Mouse (Mus musculus): ENCODE data around the gene Slc35b2. TPM values are rescaled to one million over a fixed set of nuclear protein-coding genes. Genes with fewer than 3 reads are reported as not detected.
A peak's percentile ranks its signal among the peaks of the same experiment; 100 is the strongest.

Slc35b2 gene
- polyA plus RNA-seq, 1 experiment from 2014 or later, result 139 TPM

DNA sequence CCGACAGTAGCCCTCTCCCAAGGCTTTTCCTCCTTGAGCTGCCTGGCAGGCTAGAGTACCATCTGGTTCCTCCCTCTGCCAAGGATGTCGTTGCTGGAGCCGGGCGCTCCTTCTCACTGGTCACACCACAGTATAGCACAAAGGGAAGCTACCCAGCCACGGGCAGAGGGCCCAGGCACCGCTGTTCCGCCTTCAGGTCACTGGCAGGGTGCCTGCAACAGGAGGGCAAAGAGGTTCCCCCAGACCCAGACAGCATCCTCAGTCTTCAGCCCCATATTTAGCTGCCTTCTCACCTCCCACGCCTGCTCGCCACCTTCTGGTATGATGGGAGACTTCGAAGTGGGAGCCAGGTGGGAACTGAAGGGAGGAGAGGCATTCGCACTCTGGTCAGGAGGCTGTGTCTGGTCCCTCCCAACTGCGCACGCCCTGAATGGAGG is 33.3 kb upstream of the Slc35b2 start:
- 47% methylated on average over 13 of the region's 13 CpGs for WGBS
- Histone ChIP-seq H3K4me1 (0 out of 2 replicates have a peak, but pooled peaks cover 2% of the 10 kb centered on the region), H3K4me2 (no peak overlapping the region), H3K9ac (no peak overlapping the region), H3K36me3 (no peaks in the 10 kb centered on the region), H3K4me3 (no peak overlapping the region), H3K27me3 (peaks cover 77% of the 10 kb centered on the region), H3K27ac (no peak overlapping the region), H3K9me3 (no peaks in the 10 kb centered on the region)
- ATAC-seq (ENCODE audit: insufficient number of reproducible peaks, low FRiP score, low TSS enrichment, low read depth), result no peak

DNA sequence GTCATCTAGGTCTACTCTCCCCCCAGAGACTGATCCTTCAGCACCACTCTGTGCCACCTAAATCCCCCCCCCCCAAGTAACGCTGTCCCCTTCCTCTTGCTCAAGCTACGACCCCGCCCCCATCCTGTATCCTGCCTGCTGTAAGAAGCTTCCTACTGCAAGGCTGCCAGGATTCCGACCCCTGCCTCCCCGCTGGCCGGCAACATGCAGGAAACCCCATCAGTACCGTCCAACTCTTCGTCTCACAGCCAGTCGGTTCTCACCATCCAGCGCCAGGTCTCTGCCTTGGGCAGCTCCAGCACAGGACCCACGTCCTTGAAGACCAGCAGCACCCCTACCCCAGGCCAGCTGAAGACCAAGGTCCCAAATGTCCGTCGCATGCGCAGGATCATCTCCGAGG is 30.8 kb upstream of the Slc35b2 start:
- Histone ChIP-seq H3K9me3 (no peaks in the 10 kb centered on the region), H3K27me3 (peaks cover 85% of the 10 kb centered on the region), H3K36me3 (no peaks in the 10 kb centered on the region), H3K27ac (no peak overlapping the region), H3K9ac (no peak overlapping the region), H3K4me3 (no peak overlapping the region), H3K4me1 (no peaks in the 10 kb centered on the region), H3K4me2 (no peak overlapping the region)
- WGBS, result 52% methylated on average over 15 of the region's 15 CpGs
- no peak for ATAC-seq (ENCODE audit: insufficient number of reproducible peaks, low FRiP score, low TSS enrichment, low read depth)

DNA sequence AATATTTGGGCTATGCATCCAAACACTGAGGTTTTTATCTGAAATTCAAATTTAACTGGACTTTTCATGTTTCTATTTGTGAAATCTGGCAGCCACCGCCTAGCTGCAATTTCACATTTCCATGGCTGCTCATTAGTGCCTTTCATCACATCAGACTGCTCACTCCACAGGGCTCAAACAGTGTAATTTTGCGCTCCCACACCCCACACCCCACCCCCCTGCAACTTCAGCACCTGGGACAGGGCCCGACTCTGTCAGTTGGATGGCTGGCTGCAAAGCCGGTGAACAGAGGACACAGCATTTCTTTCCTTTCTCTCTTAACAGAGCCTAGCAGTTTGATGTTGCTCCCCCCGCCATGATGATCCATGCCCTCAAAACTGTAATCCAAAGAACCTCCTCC is 27.4 kb upstream of the Slc35b2 start:
- no peak overlapping the region for H3K4me3 ChIP-seq
- H3K36me3 ChIP-seq, result no peaks in the 10 kb centered on the region
- WGBS, result 9% methylated on average over 5 of the region's 5 CpGs
- H3K4me1 ChIP-seq, result no peaks in the 10 kb centered on the region
- H3K4me2 ChIP-seq, result no peak overlapping the region
- peaks cover 88% of the 10 kb centered on the region for H3K27me3 ChIP-seq
- H3K9ac ChIP-seq, result no peak overlapping the region
- no peak overlapping the region for H3K27ac ChIP-seq
- H3K9me3 ChIP-seq, result no peaks in the 10 kb centered on the region
- no peak for ATAC-seq (ENCODE audit: insufficient number of reproducible peaks, low FRiP score, low TSS enrichment, low read depth)

DNA sequence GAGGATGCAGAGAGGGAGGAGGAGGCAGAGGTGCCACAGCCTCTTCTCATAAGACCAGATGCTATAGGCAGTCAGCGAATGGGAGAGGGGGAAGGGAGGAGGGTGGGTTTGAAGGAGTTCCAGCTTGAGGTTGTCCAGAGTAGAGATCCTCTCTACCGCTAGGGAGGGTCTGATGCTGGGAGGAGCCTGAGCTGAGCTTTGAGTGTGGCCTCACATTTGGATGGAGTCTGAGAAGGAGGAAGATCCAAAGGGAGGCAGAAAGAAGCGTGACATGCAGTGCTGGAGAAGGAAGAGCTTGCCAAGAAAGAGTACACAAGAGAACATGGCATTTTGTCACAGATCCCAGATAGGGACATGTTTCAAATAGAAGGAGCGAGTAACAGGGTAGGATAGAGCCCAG is 25.3 kb upstream of the Slc35b2 start:
- peaks cover 86% of the 10 kb centered on the region for H3K27me3 ChIP-seq
- 68% methylated on average over 4 of the region's 4 CpGs for WGBS
- H3K4me1 ChIP-seq, result no peaks in the 10 kb centered on the region
- ATAC-seq (ENCODE audit: insufficient number of reproducible peaks, low FRiP score, low TSS enrichment, low read depth), result no peak
- no peaks in the 10 kb centered on the region for H3K9me3 ChIP-seq
- H3K9ac ChIP-seq, result no peak overlapping the region
- no peak overlapping the region for H3K4me2 ChIP-seq
- H3K4me3 ChIP-seq, result no peak overlapping the region
- no peak overlapping the region for H3K27ac ChIP-seq
- H3K36me3 ChIP-seq, result no peaks in the 10 kb centered on the region

DNA sequence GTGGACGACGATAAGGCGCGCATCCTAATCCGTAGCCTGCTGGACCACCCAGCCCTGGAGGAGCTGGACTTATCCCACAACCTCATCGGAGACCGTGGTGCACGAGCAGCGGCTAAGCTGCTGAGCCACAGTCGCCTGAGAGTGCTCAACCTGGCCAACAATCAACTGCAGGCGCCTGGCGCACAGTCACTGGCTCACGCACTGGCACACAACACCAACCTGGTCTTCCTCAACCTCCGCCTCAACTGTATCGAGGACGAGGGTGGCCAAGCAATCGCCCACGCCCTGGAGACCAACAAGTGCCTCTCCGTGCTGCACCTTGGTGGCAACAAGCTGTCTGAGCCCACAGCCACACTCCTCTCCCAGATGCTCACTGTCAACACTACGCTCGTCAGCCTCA is 24.0 kb upstream of the Slc35b2 start:
- no peak overlapping the region for H3K4me3 ChIP-seq
- no peaks in the 10 kb centered on the region for H3K9me3 ChIP-seq
- 80% methylated on average over 21 of the region's 21 CpGs for WGBS
- no peak overlapping the region for H3K4me2 ChIP-seq
- peaks cover 89% of the 10 kb centered on the region for H3K27me3 ChIP-seq
- H3K36me3 ChIP-seq, result 0 out of 2 replicates have a peak, but pooled peaks cover 4% of the 10 kb centered on the region
- H3K9ac ChIP-seq, result no peak overlapping the region
- no peak for ATAC-seq (ENCODE audit: insufficient number of reproducible peaks, low FRiP score, low TSS enrichment, low read depth)
- H3K27ac ChIP-seq, result no peak overlapping the region
- H3K4me1 ChIP-seq, result peaks cover 9% of the 10 kb centered on the region; the same call in 1 of the 2 replicates

DNA sequence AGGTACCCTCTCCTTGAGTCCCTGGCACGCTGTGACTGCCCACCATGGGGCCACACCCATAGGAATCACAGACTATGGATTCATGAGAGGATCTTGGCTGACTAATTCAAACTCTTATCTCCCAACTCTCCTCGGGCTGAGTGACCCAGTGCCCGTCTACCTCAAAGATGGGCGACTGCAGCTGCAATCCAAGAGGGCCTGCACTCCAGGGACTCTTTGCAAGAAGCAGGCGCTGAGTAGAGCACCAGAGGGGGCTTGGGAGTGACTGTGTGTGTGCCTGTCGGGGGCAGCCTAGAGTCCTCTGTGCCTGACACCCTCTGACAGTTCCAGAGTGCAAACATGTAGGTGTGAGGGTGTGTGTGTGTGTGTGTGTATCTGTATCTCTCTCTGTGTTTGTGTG is 21.5 kb upstream of the Slc35b2 start:
- Histone ChIP-seq H3K9me3 (no peaks in the 10 kb centered on the region), H3K4me3 (no peak overlapping the region), H3K36me3 (0 out of 2 replicates have a peak, but pooled peaks cover 12% of the 10 kb centered on the region), H3K4me2 (no peak overlapping the region), H3K27me3 (peaks cover 90% of the 10 kb centered on the region), H3K27ac (no peak overlapping the region), H3K4me1 (peaks cover 19% of the 10 kb centered on the region), H3K9ac (no peak overlapping the region)
- WGBS, result 46% methylated on average over 6 of the region's 6 CpGs
- no peak for ATAC-seq (ENCODE audit: insufficient number of reproducible peaks, low FRiP score, low TSS enrichment, low read depth)

DNA sequence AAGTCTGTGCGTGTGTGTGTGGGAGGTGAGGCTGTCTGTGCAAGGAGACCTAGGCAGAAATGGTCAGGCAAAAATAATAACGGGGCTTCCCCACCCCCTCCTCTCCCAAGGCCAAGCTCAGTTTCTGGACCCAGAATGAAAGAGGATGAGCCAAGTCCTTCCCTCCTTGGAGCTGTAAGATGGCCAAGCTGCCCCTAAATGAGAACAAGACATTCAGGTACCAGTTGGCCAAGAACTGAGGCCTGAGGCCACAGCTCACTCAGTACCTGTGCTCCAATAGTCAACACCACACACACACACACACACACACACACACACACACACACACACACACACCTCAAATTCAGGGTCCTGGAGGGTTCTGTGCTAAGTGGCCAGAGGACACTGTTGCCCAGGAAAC is 21.0 kb upstream of the Slc35b2 start:
- ATAC-seq (ENCODE audit: insufficient number of reproducible peaks, low FRiP score, low TSS enrichment, low read depth), result no peak
- H3K4me1 ChIP-seq, result peaks cover 19% of the 10 kb centered on the region
- H3K36me3 ChIP-seq, result 0 out of 2 replicates have a peak, but pooled peaks cover 12% of the 10 kb centered on the region
- 69% methylated on average over 2 of the region's 2 CpGs for WGBS
- H3K9ac ChIP-seq, result no peak overlapping the region
- H3K27ac ChIP-seq, result no peak overlapping the region
- peaks cover 94% of the 10 kb centered on the region for H3K27me3 ChIP-seq
- no peak overlapping the region for H3K4me3 ChIP-seq
- H3K9me3 ChIP-seq, result no peaks in the 10 kb centered on the region
- no peak overlapping the region for H3K4me2 ChIP-seq

DNA sequence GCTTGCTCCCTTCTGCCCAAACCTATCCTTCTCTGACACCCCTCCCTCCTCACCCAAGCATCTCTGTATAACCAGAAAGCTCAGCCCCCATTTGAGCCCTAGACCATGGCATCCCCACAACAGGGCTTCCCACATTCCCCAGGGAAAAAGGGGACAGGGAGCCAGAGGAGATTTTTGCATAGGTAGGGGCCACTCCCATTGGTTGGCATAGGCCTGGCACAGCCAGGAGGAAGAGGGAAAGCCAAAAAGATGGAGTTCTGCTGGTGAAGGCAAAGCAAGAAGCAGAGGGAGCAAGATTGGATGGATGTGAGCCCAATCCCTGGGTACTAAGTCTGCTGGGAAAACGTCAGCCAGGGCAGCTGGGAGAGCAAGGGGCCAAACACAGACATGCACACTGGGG is 20.6 kb upstream of the Slc35b2 start:
- H3K4me2 ChIP-seq, result no peak overlapping the region
- peaks cover 94% of the 10 kb centered on the region for H3K27me3 ChIP-seq
- no peak overlapping the region for H3K9ac ChIP-seq
- no peaks in the 10 kb centered on the region for H3K9me3 ChIP-seq
- ATAC-seq (ENCODE audit: insufficient number of reproducible peaks, low FRiP score, low TSS enrichment, low read depth), result no peak
- H3K36me3 ChIP-seq, result 0 out of 2 replicates have a peak, but pooled peaks cover 12% of the 10 kb centered on the region
- WGBS, result 45% methylated on average over 1 of the region's 1 CpGs
- H3K27ac ChIP-seq, result no peak overlapping the region
- peaks cover 19% of the 10 kb centered on the region for H3K4me1 ChIP-seq
- no peak overlapping the region for H3K4me3 ChIP-seq

DNA sequence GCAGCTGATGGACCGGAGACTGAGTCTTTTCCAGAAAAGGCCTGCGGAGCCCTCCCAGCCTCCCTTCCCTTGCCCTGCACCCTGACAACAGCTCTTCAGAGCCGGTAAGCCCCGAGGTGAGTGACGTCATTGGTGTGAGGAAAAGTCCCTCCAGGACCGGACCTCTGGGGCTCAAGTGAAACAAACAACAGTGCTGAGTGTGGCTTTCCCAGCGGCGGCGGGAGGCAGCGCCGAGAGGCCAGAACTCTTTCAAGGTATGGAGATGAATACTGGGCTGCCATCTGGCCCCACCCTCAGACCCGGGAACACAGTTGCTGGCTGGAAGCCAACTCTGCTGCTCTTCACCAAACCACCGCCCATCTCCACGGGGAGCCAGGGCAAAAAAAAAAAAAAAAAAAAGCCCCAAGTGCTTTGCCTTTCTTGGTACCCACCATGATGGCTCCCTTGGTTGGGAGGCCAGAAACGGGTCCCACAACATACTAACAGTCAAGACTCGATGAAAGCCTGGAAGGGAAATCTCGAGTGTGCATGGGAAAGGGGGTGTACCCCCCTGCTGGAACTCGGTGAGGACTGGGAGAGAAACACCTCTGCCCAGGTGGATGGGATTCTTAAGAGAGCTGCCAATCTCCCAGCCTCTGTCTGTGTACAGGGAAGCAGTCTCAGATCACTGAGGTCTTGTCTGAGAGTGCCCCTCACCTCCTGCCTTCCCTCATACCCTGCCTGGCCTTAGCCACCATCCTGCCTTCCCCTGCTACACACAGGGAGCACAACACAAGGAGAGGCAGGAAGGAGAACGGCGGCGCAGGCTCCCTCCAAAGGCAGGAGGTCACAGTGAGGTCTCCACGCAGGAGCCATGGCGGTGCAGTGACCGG is 19.4 kb upstream of the Slc35b2 start:
- H3K4me1 ChIP-seq, result peaks cover 26% of the 10 kb centered on the region
- no peak for ATAC-seq (ENCODE audit: insufficient number of reproducible peaks, low FRiP score, low TSS enrichment, low read depth)
- peaks cover 90% of the 10 kb centered on the region for H3K27me3 ChIP-seq
- no peak overlapping the region for H3K4me3 ChIP-seq
- 24% methylated on average over 24 of the region's 24 CpGs for WGBS
- H3K9me3 ChIP-seq, result no peaks in the 10 kb centered on the region
- H3K9ac ChIP-seq, result no peak overlapping the region
- H3K4me2 ChIP-seq, result 0 out of 2 replicates have a peak overlapping the region, but pooled peaks have one; percentile 39
- no peak overlapping the region for H3K27ac ChIP-seq
- 0 out of 2 replicates have a peak, but pooled peaks cover 12% of the 10 kb centered on the region for H3K36me3 ChIP-seq

DNA sequence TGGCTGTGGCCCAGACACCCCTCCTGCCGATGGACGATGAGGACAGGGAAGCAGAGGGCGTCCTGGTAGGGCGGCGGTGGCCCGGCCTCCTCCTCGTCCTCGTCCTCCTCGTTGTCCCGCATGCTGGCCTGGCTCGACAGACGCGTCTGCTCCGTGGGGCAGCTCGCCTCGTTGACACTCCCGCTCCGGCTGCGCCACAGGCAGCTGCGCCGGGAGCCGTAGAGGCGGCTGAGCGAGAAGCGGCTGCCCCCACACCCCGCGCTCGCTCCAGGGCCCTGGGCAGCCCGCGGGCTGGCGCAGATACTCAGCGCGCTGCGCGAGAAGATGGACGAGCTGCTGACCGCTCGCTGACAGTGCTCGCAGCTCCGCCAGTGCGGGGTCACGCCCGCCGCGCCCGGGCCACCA is 18.8 kb upstream of the Slc35b2 start:
- 25% methylated on average over 46 of the region's 46 CpGs for WGBS
- ATAC-seq (ENCODE audit: insufficient number of reproducible peaks, low FRiP score, low TSS enrichment, low read depth), result no peak
- peak overlapping the region; percentile 19 for H3K4me3 ChIP-seq
- peak overlapping the region; percentile 39 for H3K4me2 ChIP-seq
- H3K27ac ChIP-seq, result no peak overlapping the region
- peaks cover 84% of the 10 kb centered on the region for H3K27me3 ChIP-seq
- H3K36me3 ChIP-seq, result 0 out of 2 replicates have a peak, but pooled peaks cover 12% of the 10 kb centered on the region
- peaks cover 32% of the 10 kb centered on the region for H3K4me1 ChIP-seq
- H3K9me3 ChIP-seq, result no peaks in the 10 kb centered on the region
- no peak overlapping the region for H3K9ac ChIP-seq

DNA sequence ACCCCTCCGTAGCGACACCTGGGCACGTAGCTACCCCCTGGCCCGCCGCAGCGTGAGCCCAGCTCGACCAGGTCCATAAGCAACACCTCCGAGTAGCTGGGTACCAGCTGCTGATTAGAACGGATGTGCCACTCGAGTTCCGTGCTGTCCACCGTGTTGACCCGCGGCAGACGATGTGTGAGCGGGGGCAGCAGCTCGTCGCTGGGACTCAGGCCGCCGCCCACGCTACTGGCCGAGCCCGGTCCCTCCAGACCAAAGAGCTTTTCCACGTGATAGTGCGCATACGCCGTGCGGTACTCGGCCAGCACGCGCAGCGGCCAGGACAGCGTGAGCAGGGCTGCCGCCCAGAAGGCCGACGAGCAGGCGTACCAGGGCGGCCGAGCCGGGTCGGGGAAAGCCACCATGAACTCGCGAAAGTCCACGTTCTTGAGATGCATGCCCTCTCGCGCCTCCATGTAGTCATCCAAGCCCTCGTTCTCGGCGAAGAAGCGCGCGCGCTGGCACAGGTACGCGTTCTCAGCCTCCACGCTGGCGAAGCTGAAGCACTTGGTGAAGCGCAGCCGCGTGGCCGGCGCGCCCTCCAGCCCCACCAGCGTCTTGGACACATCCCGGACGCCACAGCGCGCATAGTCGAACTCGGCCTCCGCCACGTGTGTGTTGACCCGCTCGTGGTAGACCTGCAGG is 18.3 kb upstream of the Slc35b2 start:
- 21% methylated on average over 74 of the region's 74 CpGs for WGBS

DNA sequence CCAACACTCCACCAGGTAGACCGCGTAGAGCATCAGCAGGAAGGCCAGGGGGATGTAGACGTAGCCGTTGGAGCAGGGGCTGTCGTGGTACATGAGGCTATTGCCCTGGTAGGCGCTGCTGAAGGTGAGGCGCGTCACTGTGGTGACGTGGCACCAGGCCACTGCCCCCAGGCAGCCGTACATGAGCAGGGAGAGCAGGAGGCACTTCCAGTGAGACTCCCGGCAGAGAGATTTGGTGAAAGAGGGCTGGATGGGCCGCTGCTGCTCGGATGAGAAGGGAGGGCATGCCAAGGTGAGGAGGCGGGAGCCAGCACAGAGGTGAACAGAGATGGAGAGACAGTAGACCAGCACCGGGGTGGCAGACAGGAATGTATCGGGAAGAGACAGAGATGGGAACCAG is 16.7 kb upstream of the Slc35b2 start:
- no peaks in the 10 kb centered on the region for H3K9me3 ChIP-seq
- WGBS, result 69% methylated on average over 16 of the region's 16 CpGs
- H3K4me3 ChIP-seq, result no peak overlapping the region
- H3K27ac ChIP-seq, result no peak overlapping the region
- peaks cover 67% of the 10 kb centered on the region for H3K27me3 ChIP-seq
- H3K4me2 ChIP-seq, result no peak overlapping the region
- peaks cover 38% of the 10 kb centered on the region for H3K4me1 ChIP-seq
- H3K9ac ChIP-seq, result no peak overlapping the region
- 0 out of 2 replicates have a peak, but pooled peaks cover 12% of the 10 kb centered on the region for H3K36me3 ChIP-seq
- ATAC-seq (ENCODE audit: insufficient number of reproducible peaks, low FRiP score, low TSS enrichment, low read depth), result no peak

More for the DNA sequence above, 18.3 kb upstream of the Slc35b2 start:
- Histone ChIP-seq H3K4me3 (peak overlapping the region; percentile 19), H3K9ac (no peak overlapping the region), H3K27me3 (peaks cover 80% of the 10 kb centered on the region), H3K36me3 (0 out of 2 replicates have a peak, but pooled peaks cover 12% of the 10 kb centered on the region), H3K4me2 (peak overlapping the region; percentile 39), H3K9me3 (no peaks in the 10 kb centered on the region), H3K4me1 (peaks cover 36% of the 10 kb centered on the region), H3K27ac (no peak overlapping the region)
- no peak for ATAC-seq (ENCODE audit: insufficient number of reproducible peaks, low FRiP score, low TSS enrichment, low read depth)

All from limb, embryonic 15.5 days (tissue).